Mouse (Mus musculus): ENCODE results near the gene Prcd.
"Not testable (repeated sequence)": the region's sequence is repeated elsewhere in the genome, so short reads cannot be mapped to it uniquely, and the experiment has no call there.

Gene Prcd

GRCm38 (mm10) chr11:116626299-116627071, 26.8 kb upstream of the Prcd start, which contains the start of gene Rhbdf2:
Rhbdf2 (minus strand) TSS chr11:116627019.
- no peak for DNase-seq (ENCODE audit: low spot score)

DNA sequence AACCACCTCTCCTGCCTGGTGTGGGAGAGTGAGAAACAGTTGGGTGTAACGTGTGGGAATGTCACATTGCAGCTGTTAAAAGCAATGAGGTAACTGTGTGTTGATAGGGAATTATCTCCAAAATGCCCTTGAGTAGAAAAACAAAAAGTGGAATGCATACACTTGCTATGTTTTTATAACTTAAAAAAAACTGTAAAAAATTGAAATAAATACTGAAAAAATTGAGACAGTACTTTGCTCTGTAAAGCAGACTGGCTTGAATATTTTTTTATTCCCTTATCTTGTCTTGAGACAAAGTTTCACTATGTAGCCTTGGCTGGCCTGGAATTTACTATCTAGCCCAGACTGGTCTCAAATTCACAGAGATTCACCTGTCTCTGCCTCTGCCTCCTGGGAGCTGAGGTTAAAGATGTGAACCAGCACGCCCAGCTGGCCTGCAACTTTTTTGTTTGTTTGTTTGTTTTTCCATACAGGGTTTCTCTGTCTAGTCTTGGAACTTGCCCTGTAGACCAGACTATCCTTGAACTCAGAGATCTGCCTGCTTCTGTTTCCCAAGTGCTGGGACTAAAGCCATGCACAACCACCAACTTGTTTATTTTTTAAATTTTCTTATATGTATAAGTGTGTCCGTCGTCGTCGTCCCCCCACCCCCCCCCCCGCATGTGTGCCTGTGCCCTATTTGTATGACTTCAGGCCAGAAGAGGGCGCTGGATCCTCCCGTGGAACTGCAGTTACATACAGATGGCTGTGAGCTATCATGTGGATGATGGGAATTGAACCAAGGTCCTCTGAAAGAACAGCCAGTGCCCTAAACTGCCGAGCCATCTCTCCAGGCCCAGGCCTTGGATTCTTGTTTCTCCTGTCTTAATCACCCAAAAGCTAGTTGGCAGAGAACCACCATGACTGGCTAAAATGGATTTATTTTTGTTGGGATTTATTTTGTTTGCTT, 26.0 kb upstream of the Prcd start:
- DNase-seq (ENCODE audit: low spot score), result no peak

DNA sequence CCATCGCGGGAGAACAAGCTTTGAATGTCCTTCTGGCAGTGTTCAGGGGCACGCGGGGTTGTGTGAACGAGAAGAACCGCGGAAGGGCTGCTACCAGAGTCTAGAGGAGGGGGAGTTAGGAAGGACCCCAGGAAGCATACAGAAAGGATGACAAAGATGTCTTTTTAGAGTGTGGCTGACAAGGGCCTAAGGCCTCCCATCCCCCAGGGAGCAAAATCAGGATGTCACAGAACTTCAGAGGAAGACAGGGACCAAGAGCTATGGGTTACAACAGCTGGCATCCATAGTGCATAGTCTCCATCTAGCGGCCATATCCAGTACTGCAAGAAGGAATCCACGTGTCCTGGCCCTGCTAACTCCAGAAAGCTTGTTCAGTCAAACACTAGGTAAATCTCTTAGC, 24.6 kb upstream of the Prcd start:
- DNase-seq (ENCODE audit: low spot score), result peak; percentile 83

DNA sequence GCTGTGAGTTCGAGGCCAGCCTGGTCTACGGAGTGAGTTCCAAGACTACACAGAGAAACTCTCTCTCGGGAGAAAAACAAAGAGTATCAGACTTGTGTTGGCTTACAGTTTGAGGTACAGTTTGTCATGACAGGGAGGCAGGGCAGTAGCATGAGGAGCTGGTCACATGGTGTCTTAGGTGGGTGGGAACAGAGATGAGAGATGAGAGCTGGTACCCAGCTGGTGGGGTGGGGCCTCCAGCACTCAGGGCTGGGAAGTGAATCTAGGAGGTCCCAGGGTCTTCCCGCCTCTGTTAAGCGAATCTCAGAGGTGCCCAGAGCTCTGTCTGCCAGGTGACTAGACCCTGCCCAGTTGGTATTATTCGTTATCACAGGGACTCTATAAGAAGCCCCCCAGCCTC, 23.9 kb upstream of the Prcd start:
- DNase-seq (ENCODE audit: low spot score), result no peak

DNA sequence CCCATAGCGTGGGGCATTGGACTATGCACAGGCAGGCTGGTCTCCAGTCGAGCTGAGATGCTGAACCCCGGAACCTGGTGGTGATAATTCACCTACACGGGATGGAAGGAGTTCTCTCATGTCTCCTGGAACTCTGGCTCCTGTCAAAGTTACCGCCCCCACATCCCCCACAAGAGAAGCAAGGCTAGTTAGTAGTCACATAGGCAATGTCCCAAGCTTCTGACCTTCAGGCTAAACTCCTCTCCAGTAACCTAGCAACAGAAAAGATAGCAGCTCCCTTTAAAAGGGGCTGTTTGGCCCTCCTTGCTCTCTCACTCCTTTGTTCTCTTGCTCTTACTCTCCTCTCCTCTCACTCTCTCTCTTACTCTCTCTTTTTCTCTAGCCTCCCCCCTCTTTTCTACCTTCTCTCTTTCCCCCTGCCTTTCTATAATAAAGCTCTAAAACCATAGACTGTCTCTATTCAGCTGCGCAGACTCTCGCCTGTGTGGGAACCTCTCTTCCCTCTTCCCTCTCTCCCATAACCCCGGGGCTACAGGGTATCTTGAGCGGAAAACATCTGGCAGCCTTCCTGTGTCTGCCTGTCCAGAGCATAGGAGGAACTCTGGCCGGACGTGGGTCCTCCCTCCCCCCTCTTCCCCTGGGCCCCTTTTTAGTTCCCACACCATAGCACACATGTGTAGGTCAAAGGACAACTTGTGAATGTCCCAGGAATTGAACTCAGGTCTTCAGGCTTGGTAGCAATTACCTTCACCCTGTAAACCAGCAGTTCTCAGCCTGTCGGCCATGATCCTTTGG, 23.0 kb upstream of the Prcd start:
- DNase-seq (ENCODE audit: low spot score), result no peak

GRCm38 (mm10) chr11:116632962-116633361, 20.4 kb upstream of the Prcd start:
- DNase-seq (ENCODE audit: low spot score), result no peak

DNA sequence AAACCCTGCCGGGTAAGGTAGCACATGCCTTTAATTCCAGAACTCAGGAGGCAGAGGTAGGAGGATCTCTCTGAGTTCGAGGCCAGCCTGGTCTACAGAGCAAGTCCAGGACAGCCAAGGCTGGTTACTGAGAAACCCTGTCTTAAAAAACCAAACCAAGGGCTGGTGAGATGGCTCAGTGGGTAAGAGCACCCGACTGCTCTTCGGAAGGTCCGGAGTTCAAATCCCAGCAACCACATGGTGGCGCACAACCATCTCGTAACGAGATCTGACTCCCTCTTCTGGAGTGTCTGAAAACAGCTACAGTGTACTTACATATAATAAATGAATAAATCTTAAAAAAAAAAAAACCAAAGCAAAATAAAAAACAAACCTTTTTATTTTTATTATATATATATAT, 16.7 kb upstream of the Prcd start:
- not testable (repeated sequence) for DNase-seq (ENCODE audit: low spot score)

GRCm38 (mm10) chr11:116641168-116641567, 12.2 kb upstream of the Prcd start:
- no peak for DNase-seq (ENCODE audit: low spot score)

DNA sequence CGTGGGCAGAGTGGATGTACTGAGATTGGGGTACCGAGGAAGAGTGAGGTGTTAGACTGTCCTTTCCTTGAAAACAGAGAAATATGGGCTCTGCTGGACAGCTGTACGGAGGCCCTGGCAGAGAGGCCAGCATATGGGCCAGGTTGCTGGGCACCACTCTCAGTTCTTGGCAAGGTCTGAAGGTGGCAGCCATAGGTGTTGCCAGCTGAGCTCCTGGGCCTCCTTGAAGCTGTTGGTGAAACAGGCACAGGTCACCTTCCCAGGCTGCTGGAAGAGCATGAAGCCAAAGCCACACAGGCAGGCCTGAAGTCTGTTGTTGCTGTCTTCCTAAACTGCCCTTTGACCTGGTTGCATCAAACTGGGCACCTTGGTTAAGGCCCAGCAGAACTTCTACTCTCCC, 11.6 kb upstream of the Prcd start:
- no peak for DNase-seq (ENCODE audit: low spot score)

- peak; percentile 73 for DNase-seq (ENCODE audit: low spot score)
Measured at GRCm38 (mm10) chr11:116642681-116643578, 10.4 kb upstream of the Prcd start.

- no peak for DNase-seq (ENCODE audit: low spot score)
Measured at GRCm38 (mm10) chr11:116643579-116644224, 9.6 kb upstream of the Prcd start.

GRCm38 (mm10) chr11:116644225-116645112, 8.9 kb upstream of the Prcd start:
- no peak for DNase-seq (ENCODE audit: low spot score)

GRCm38 (mm10) chr11:116645446-116646110, 7.8 kb upstream of the Prcd start:
- no peak for DNase-seq (ENCODE audit: low spot score)

- DNase-seq (ENCODE audit: low spot score), result no peak
Measured at GRCm38 (mm10) chr11:116646136-116646535, 7.2 kb upstream of the Prcd start.

- DNase-seq (ENCODE audit: low spot score), result no peak
Measured at GRCm38 (mm10) chr11:116646771-116647170, 6.6 kb upstream of the Prcd start.

- no peak for DNase-seq (ENCODE audit: low spot score)
Measured at GRCm38 (mm10) chr11:116647340-116647991, 5.9 kb upstream of the Prcd start.

GRCm38 (mm10) chr11:116648213-116648921, 5.0 kb upstream of the Prcd start:
- DNase-seq (ENCODE audit: low spot score), result no peak

DNA sequence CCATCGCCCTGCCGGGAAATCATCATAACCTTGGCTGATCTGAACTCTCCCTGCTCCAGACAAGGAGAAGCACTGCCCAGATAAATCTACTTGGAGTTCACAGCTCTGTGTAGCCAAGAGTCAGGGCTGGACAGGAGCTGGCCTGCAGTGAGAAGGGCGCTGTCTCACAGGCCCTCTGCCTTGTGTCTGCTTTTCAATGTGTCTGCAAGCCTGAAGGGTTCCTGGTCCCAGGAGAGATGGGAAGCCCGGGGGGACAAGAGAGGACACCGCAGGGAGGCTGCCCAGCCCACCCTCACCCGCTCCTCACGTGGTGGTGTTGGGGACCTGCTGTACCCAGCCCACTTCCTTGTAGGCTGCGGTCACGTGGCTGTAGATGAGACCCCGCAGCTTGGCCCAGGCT, 4.4 kb upstream of the Prcd start:
- no peak for DNase-seq (ENCODE audit: low spot score)
